In genomic region chr7:133494982-133495550, GRCm38 (mm10) we compare ENCODE assay signal across 18 mouse cellular contexts.
DNase-seq lines count a peak whose midpoint lies in the region; ATAC-seq and TF ChIP-seq lines count a peak whose summit lies in the region.
"Had no signal": no experiment of that assay in that cellular context is flagged by ENCODE, and none has a peak within 500 bp of the region (broad histone marks: within the 10 kb centered on the region; RNA-seq: fewer than 3 reads in every experiment).

No protein-coding gene starts in this region.

- H3K27me3 ChIP-seq in intestine, embryonic 14.5 days (replicated peaks; ENCODE audit: control insufficient read depth, insufficient read depth, low read length) = no peaks in the 10 kb centered on the region
- no peaks in the 10 kb centered on the region for H3K27me3 ChIP-seq in intestine, postnatal 0 days (replicated peaks; ENCODE audit: control insufficient read depth, insufficient read depth, low read length)
- no peaks in the 10 kb centered on the region for H3K27me3 ChIP-seq in Patski
- peaks cover 10% of the 10 kb centered on the region; the same call in 1 of the 2 replicates for H3K27me3 ChIP-seq in embryonic facial prominence, embryonic 15.5 days
- H3K27me3 ChIP-seq: liver, embryonic 12.5 days; lung, embryonic 15.5 days; stomach, embryonic 15.5 days had no signal

- no peak overlapping the region for H3K4me2 ChIP-seq in intestine, embryonic 14.5 days (ENCODE audit: low read length)
- no peak overlapping the region for H3K4me2 ChIP-seq in intestine, postnatal 0 days (replicated peaks; ENCODE audit: low read depth)
- H3K4me2 ChIP-seq in embryonic facial prominence, embryonic 15.5 days (replicated peaks) = peak overlapping the region; percentile 21; the same call in 1 of the 2 replicates
- H3K4me2 ChIP-seq: heart, embryonic 11.5 days; liver, embryonic 12.5 days; lung, embryonic 15.5 days; stomach, embryonic 15.5 days had no signal

- peaks cover 11% of the 10 kb centered on the region; the same call in 1 of the 2 replicates for H3K4me1 ChIP-seq in intestine, embryonic 14.5 days (replicated peaks; ENCODE audit: control insufficient read depth, insufficient read depth, low read length)
- no peaks in the 10 kb centered on the region for H3K4me1 ChIP-seq in intestine, postnatal 0 days (replicated peaks; ENCODE audit: control insufficient read depth, insufficient read depth, low read length)
- H3K4me1 ChIP-seq in embryonic facial prominence, embryonic 15.5 days = peaks cover 43% of the 10 kb centered on the region
- H3K4me1 ChIP-seq: liver, embryonic 12.5 days; megakaryocyte, embryonic 14.5 days; stomach, embryonic 15.5 days had no signal

- H3K9me3 ChIP-seq in intestine, embryonic 14.5 days (ENCODE audit: control insufficient read depth, low read length) = no peaks in the 10 kb centered on the region
- H3K9me3 ChIP-seq in intestine, postnatal 0 days (ENCODE audit: control insufficient read depth) = no peaks in the 10 kb centered on the region
- H3K9me3 ChIP-seq in embryonic facial prominence, embryonic 15.5 days (replicated peaks) = no peaks in the 10 kb centered on the region
- H3K9me3 ChIP-seq: liver, embryonic 12.5 days; lung, embryonic 15.5 days; megakaryocyte, embryonic 14.5 days; stomach, embryonic 15.5 days had no signal

- no peaks in the 10 kb centered on the region for H3K36me3 ChIP-seq in intestine, embryonic 14.5 days (ENCODE audit: control insufficient read depth, insufficient read depth, low read length)
- no peaks in the 10 kb centered on the region for H3K36me3 ChIP-seq in intestine, postnatal 0 days (ENCODE audit: control insufficient read depth, insufficient read depth)
- H3K36me3 ChIP-seq in embryonic facial prominence, embryonic 15.5 days = no peaks in the 10 kb centered on the region
- H3K36me3 ChIP-seq: liver, embryonic 12.5 days; lung, embryonic 15.5 days; stomach, embryonic 15.5 days had no signal

- DNase-seq in intestine, embryonic 14.5 days (ENCODE audit: low spot score) = peak; percentile 48
- peak; percentile 34 for DNase-seq in 3T3-L1 (ENCODE audit: low read depth, low spot score)
- no peak for DNase-seq in Patski (ENCODE audit: low read depth, low spot score)
- no peak for DNase-seq in spleen, postnatal 4 days (ENCODE audit: low spot score in 2 of 2)
- DNase-seq: cerebellum, adult 9-11 months; gastrocnemius, postnatal 36 days; heart, postnatal 36 days; thymus, postnatal 25 days had no signal

- H3K27ac ChIP-seq in intestine, embryonic 14.5 days (ENCODE audit: low read depth) = no peak overlapping the region
- H3K27ac ChIP-seq in intestine, postnatal 0 days (ENCODE audit: low read depth, low read length) = no peak overlapping the region
- peak overlapping the region; percentile 80 for H3K27ac ChIP-seq in embryonic facial prominence, embryonic 15.5 days (replicated peaks)
- H3K27ac ChIP-seq: liver, embryonic 12.5 days; lung, embryonic 15.5 days; stomach, embryonic 15.5 days had no signal

- no peak overlapping the region for H3K9ac ChIP-seq in intestine, embryonic 14.5 days (ENCODE audit: low read length)
- H3K9ac ChIP-seq in intestine, postnatal 0 days (ENCODE audit: low read depth, low read length) = no peak overlapping the region
- no peak overlapping the region for H3K9ac ChIP-seq in embryonic facial prominence, embryonic 15.5 days
- H3K9ac ChIP-seq: liver, embryonic 12.5 days; lung, embryonic 15.5 days; stomach, embryonic 15.5 days had no signal

- CTCF ChIA-PET in Patski (lab: Charles Lee) = interaction anchor here (1.3 kb wide), 1 partner anchor 48 kb away, joined by 3 read pairs; no protein-coding TSS in a partner anchor

- no peak for TF ChIP-seq CTCF in intestine, postnatal 0 days (IDR thresholded peaks at IDR 0.05; ENCODE audit: low read depth)
- no peak for TF ChIP-seq CTCF in Patski (IDR thresholded peaks at IDR 0.05)

- POLR2A ChIA-PET in Patski (lab: Charles Lee) = no interaction called here

- in situ Hi-C loops in Patski (cut with MboI; ENCODE audit: low pct_unique_long_range_greater_than_20kb) = no loop called here

- H3K4me3 ChIP-seq in intestine, embryonic 14.5 days (ENCODE audit: low read depth, low read length) = no peak overlapping the region
- no peak overlapping the region for H3K4me3 ChIP-seq in intestine, postnatal 0 days (ENCODE audit: low read depth, low read length)
- no peak overlapping the region for H3K4me3 ChIP-seq in embryonic facial prominence, embryonic 15.5 days (replicated peaks)
- H3K4me3 ChIP-seq: liver, embryonic 12.5 days; lung, embryonic 15.5 days; megakaryocyte, embryonic 14.5 days; stomach, embryonic 15.5 days had no signal

- no peak for ATAC-seq in intestine, embryonic 14.5 days (replicated peaks; ENCODE audit: low FRiP score, low TSS enrichment, low read depth)
- ATAC-seq in intestine, postnatal 0 days = no peak
- ATAC-seq in Patski = peak; percentile 21
- ATAC-seq in embryonic facial prominence, embryonic 15.5 days (ENCODE audit: insufficient number of reproducible peaks, low FRiP score, low TSS enrichment, low read depth) = peak; percentile 46
- no peak for ATAC-seq in megakaryocyte progenitor cell, adult 5-6 weeks (replicated peaks; ENCODE audit: poor library complexity)
- ATAC-seq: CD4-positive, CD25-positive, alpha-beta regulatory T cell, adult 4 months; intestine, embryonic 16.5 days; liver, embryonic 12.5 days had no signal

- 54% methylated on average over 8 of the region's 8 CpGs for WGBS in intestine, embryonic 14.5 days
- WGBS in intestine, postnatal 0 days = 66% methylated on average over 8 of the region's 8 CpGs
- 25% methylated on average over 8 of the region's 8 CpGs for WGBS in embryonic facial prominence, embryonic 15.5 days

Comparison
In these comparisons a context has a peak if more than half of its experiments do, and no peak if none do; other contexts are left out.
1. ATAC-seq: peak in Patski (single experiment) and embryonic facial prominence, embryonic 15.5 days (single experiment); none in intestine, embryonic 14.5 days (single experiment), intestine, postnatal 0 days (single experiment) and megakaryocyte progenitor cell, adult 5-6 weeks (single experiment).
2. DNase-seq: peak in intestine, embryonic 14.5 days (single experiment) and 3T3-L1 (single experiment); none in Patski (single experiment) and spleen, postnatal 4 days (0 of 2).